Mouse (Mus musculus) right cerebral cortex, postnatal 36 days (tissue): ENCODE data around the gene Sfxn2.

ENCODE experiments used
- DNase-seq, 2 experiments: peaks; one replicate each; pipeline ENCODE4 v3.0.0; 2022; ENCODE audit warnings: low spot score in 2 of 2, mixed read lengths in 1 of 2

The Sfxn2 gene

GRCm38 (mm10) chr19:46572951-46573937 lies at the start of gene Sfxn2, which contains the start of gene Arl3:
Sfxn2 (plus strand) TSS chr19:46573365.
Arl3 (minus strand) TSS chr19:46573198.
- peak; percentile 95 for DNase-seq

- DNase-seq, result peak; percentile 81 to 87
Measured at GRCm38 (mm10) chr19:46523480-46524151, 49.5 kb upstream of the Sfxn2 start.

GRCm38 (mm10) chr19:46524152-46524544 lies 49.0 kb upstream of the Sfxn2 start:
- no peak for DNase-seq

- no peak for DNase-seq
Measured at GRCm38 (mm10) chr19:46524601-46525321, 48.4 kb upstream of the Sfxn2 start.

- DNase-seq, result no peak
Measured at GRCm38 (mm10) chr19:46525691-46526631, 47.2 kb upstream of the Sfxn2 start.

GRCm38 (mm10) chr19:46527632-46528528 lies 45.3 kb upstream of the Sfxn2 start:
- DNase-seq, result no peak

- no peak for DNase-seq
Measured at GRCm38 (mm10) chr19:46528529-46529213, 44.5 kb upstream of the Sfxn2 start.

- DNase-seq, result no peak
Measured at GRCm38 (mm10) chr19:46529601-46530448, 43.3 kb upstream of the Sfxn2 start.

- DNase-seq, result no peak
Measured at GRCm38 (mm10) chr19:46530449-46530990, 42.6 kb upstream of the Sfxn2 start.

- DNase-seq, result no peak
Measured at GRCm38 (mm10) chr19:46531071-46532030, 41.8 kb upstream of the Sfxn2 start.

GRCm38 (mm10) chr19:46532031-46532688 lies 41.0 kb upstream of the Sfxn2 start:
- DNase-seq, result no peak

GRCm38 (mm10) chr19:46533066-46533465 lies 40.1 kb upstream of the Sfxn2 start:
- DNase-seq, result no peak

GRCm38 (mm10) chr19:46533525-46533924 lies 39.6 kb upstream of the Sfxn2 start:
- no peak for DNase-seq

- no peak for DNase-seq
Measured at GRCm38 (mm10) chr19:46534542-46535098, 38.5 kb upstream of the Sfxn2 start.

- no peak for DNase-seq
Measured at GRCm38 (mm10) chr19:46537357-46537756, 35.8 kb upstream of the Sfxn2 start.

GRCm38 (mm10) chr19:46538213-46538612 lies 35.0 kb upstream of the Sfxn2 start:
- DNase-seq, result no peak
